Mouse (Mus musculus): ENCODE data around the gene Dusp18.

DNA sequence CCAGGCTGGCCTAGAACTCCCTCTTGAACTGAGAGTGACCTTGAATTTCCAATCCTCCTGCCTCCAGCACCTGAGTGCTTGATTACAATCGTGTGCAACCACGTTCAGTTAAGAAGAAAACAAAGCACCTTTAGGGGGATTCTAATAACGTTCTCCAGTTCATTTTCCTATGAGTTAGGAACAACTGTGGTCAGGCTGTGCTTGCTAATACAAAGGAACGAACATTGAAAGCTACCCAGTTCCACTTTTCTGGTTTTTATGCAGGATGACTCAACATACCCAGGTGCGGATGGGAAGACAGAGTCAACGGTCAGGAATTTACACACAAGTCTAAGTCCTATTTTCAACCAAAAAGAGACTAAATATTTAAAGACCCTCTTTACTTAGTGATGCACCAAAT lies 1.1 kb upstream of the Dusp18 start:
- TF ChIP-seq ZNF384 (IDR thresholded peaks at IDR 0.05; ENCODE audit: low read depth, low read length) (no peak), HCFC1 (IDR thresholded peaks at IDR 0.05; ENCODE audit: borderline replicate concordance, insufficient read depth, low read length) (no peak), CHD2 (IDR thresholded peaks at IDR 0.05; ENCODE audit: low read depth, low read length) (no peak)

Data from ES-E14 (cell line).